28 mouse cellular contexts compared by ENCODE assay signal in the genomic region with DNA sequence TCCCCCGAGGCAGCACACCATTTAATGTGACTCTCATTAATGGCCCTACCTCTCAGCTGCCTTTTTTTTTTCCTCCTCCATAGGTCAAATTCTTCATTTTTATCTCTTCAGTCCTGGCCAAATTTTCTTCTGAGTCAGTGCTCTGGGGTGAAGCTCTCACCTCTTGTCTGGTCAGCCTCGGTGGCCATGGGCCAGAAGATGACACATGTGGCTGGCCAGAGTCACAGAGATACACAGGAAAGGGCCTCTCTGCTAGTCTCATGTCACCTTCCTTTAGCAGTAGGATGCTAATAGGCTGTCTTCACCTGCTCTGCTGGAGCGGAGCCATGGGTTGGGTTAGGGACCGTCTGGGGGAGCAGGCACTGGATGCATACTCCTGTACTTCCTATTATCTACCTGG. TPM values are rescaled to one million over a fixed set of nuclear protein-coding genes. Genes with fewer than 3 reads are reported as not detected.
DNase-seq lines count a peak whose midpoint lies in the region; ATAC-seq and TF ChIP-seq lines count a peak whose summit lies in the region.
"Had no signal": no experiment of that assay in that cellular context is flagged by ENCODE, and none has a peak within 500 bp of the region (broad histone marks: within the 10 kb centered on the region; RNA-seq: fewer than 3 reads in every experiment).

No protein-coding gene starts in this region.

- no peak overlapping the region for H3K9ac ChIP-seq in midbrain, embryonic 11.5 days (ENCODE audit: low read length)
- H3K9ac ChIP-seq in midbrain, embryonic 13.5 days (replicated peaks), result no peak overlapping the region
- H3K9ac ChIP-seq: embryonic facial prominence, embryonic 15.5 days; hindbrain, embryonic 12.5 days had no signal

- TF ChIP-seq CTCF in Patski (IDR thresholded peaks at IDR 0.05), result no peak

- CTCF ChIA-PET in Patski (lab: Charles Lee), result no interaction called here

- in situ Hi-C loops in Patski (cut with MboI; ENCODE audit: low pct_unique_long_range_greater_than_20kb), result no loop called here

- peak; percentile 21 for DNase-seq in midbrain, embryonic 11.5 days (ENCODE audit: low spot score, missing footprints)
- no peak for DNase-seq in Patski (ENCODE audit: low read depth, low spot score)
- peak; percentile 49 for DNase-seq in adrenal gland, postnatal 10 days
- peak; percentile 31 for DNase-seq in brain, adult 2 months (ENCODE audit: low read depth, low spot score)
- no peak for DNase-seq in gastrocnemius, postnatal 25 days
- no peak for DNase-seq in lung, postnatal 36 days
- DNase-seq in embryo, embryonic 11 days, result no peak
- DNase-seq: B cell, adult 2 months; cerebellum, adult 11 months; cerebellum, adult 9-10 months; gastrocnemius, adult 2 months; gastrocnemius, postnatal 36 days; heart, adult 11 months; heart, postnatal 10 days; heart, postnatal 4 days; kidney, adult 11 months had no signal

- no peak overlapping the region for H3K4me2 ChIP-seq in midbrain, embryonic 11.5 days
- no peak overlapping the region for H3K4me2 ChIP-seq in midbrain, embryonic 13.5 days (replicated peaks)
- H3K4me2 ChIP-seq: embryonic facial prominence, embryonic 15.5 days; hindbrain, embryonic 12.5 days had no signal

- H3K27me3 ChIP-seq in midbrain, embryonic 11.5 days (ENCODE audit: control insufficient read depth, insufficient read depth, low read length), result no peaks in the 10 kb centered on the region
- H3K27me3 ChIP-seq in midbrain, embryonic 13.5 days, result no peaks in the 10 kb centered on the region
- H3K27me3 ChIP-seq in Patski, result no peaks in the 10 kb centered on the region
- H3K27me3 ChIP-seq: embryonic facial prominence, embryonic 15.5 days; hindbrain, embryonic 12.5 days had no signal

- no peaks in the 10 kb centered on the region for H3K36me3 ChIP-seq in midbrain, embryonic 11.5 days (ENCODE audit: control insufficient read depth, insufficient read depth, low read length)
- peaks cover 11% of the 10 kb centered on the region; the same call in 1 of the 2 replicates for H3K36me3 ChIP-seq in midbrain, embryonic 13.5 days
- H3K36me3 ChIP-seq: embryonic facial prominence, embryonic 15.5 days; forebrain, embryonic 10.5 days; G1E had no signal

- H3K27ac ChIP-seq in midbrain, embryonic 11.5 days (ENCODE audit: low read depth, low read length), result no peak overlapping the region
- no peak overlapping the region for H3K27ac ChIP-seq in midbrain, embryonic 13.5 days
- H3K27ac ChIP-seq: embryonic facial prominence, embryonic 15.5 days; forebrain, embryonic 10.5 days; gastrocnemius, adult 2 months; hindbrain, embryonic 12.5 days had no signal

- H3K4me1 ChIP-seq in midbrain, embryonic 11.5 days (ENCODE audit: control insufficient read depth, insufficient read depth, low read length), result no peaks in the 10 kb centered on the region
- H3K4me1 ChIP-seq in midbrain, embryonic 13.5 days (replicated peaks), result peaks cover 22% of the 10 kb centered on the region

- WGBS in midbrain, embryonic 11.5 days, result 83% methylated on average over 4 of the region's 4 CpGs
- 88% methylated on average over 4 of the region's 4 CpGs for WGBS in midbrain, embryonic 13.5 days

- no peaks in the 10 kb centered on the region for H3K9me3 ChIP-seq in midbrain, embryonic 11.5 days (ENCODE audit: control insufficient read depth, low read length)
- no peaks in the 10 kb centered on the region for H3K9me3 ChIP-seq in midbrain, embryonic 13.5 days
- H3K9me3 ChIP-seq: embryonic facial prominence, embryonic 15.5 days; forebrain, embryonic 10.5 days; hindbrain, embryonic 12.5 days had no signal

- POLR2A ChIA-PET in Patski (lab: Charles Lee), result no interaction called here

- no peak for ATAC-seq in midbrain, embryonic 11.5 days (ENCODE audit: low FRiP score)
- no peak for ATAC-seq in midbrain, embryonic 13.5 days
- peak; percentile 61 for ATAC-seq in Patski
- ATAC-seq: CD4-positive, CD25-positive, alpha-beta regulatory T cell, adult 4 months; forebrain, embryonic 14.5 days; hindbrain, embryonic 16.5 days; inflammation-experienced regulatory T-cells, adult 6 months had no signal

- H3K4me3 ChIP-seq in midbrain, embryonic 11.5 days (ENCODE audit: low read depth, low read length), result no peak overlapping the region
- H3K4me3 ChIP-seq in midbrain, embryonic 13.5 days (replicated peaks), result no peak overlapping the region
- H3K4me3 ChIP-seq: embryonic facial prominence, embryonic 15.5 days; erythroblast, embryonic 14.5 days; forebrain, embryonic 10.5 days; gastrocnemius, adult 2 months; hindbrain, embryonic 12.5 days had no signal

RNA-seq across cellular contexts. Expression of a gene that starts 11.1 kb away (rescaled TPM):
- 12.2 and 12.7 TPM in 2 replicates for polyA plus RNA-seq in midbrain, embryonic 11.5 days (2014; fragmentation: Nextera tagmentation; extraction: Ambion mirVana)
- polyA plus RNA-seq in midbrain, embryonic 13.5 days (2015; fragmentation: Nextera tagmentation; extraction: Ambion mirVana), result 39.6 and 42.5 TPM in 2 replicates
- polyA plus RNA-seq in Patski (2021), result 5.6 TPM
- total RNA-seq in adrenal gland, postnatal 10 days (2021), result 1 to 10 TPM; 2.0 to 4.8 TPM
- total RNA-seq in gastrocnemius, postnatal 25 days (2021), result under 1 TPM; 0.24 to 0.26 TPM
- polyA plus RNA-seq: CD4-positive, CD25-positive, alpha-beta regulatory T cell, adult 4 months; inflammation-experienced regulatory T-cells, adult 6 months had no signal

RNA-seq across cellular contexts. Expression of a gene that starts 54.3 kb away (rescaled TPM):
- not detected in 2 replicates for polyA plus RNA-seq in midbrain, embryonic 11.5 days (2014; fragmentation: Nextera tagmentation; extraction: Ambion mirVana)
- 0.63 and 1.1 TPM in 2 replicates for polyA plus RNA-seq in midbrain, embryonic 13.5 days (2015; fragmentation: Nextera tagmentation; extraction: Ambion mirVana)
- polyA plus RNA-seq in Patski (2021), result not detected
- under 1 TPM in 1 of 2 experiments, not detected in 1; 0.39 TPM for total RNA-seq in adrenal gland, postnatal 10 days (2021)
- total RNA-seq in gastrocnemius, postnatal 25 days (2021), result not detected
- total RNA-seq: gastrocnemius, adult 2 months; gastrocnemius, postnatal 36 days; heart, postnatal 10 days; heart, postnatal 4 days had no signal
- polyA plus RNA-seq: CD4-positive, CD25-positive, alpha-beta regulatory T cell, adult 4 months; embryonic facial prominence, embryonic 11.5 days; erythroblast, embryonic 14.5 days; forebrain, embryonic 10.5 days; forebrain, embryonic 14.5 days; G1E; heart, embryonic 14.5 days; inflammation-experienced regulatory T-cells, adult 6 months had no signal

RNA-seq across cellular contexts. Expression of a gene that starts 58.8 kb away (rescaled TPM):
- 4.9 and 6.2 TPM in 2 replicates for polyA plus RNA-seq in midbrain, embryonic 11.5 days (2014; fragmentation: Nextera tagmentation; extraction: Ambion mirVana)
- 14.8 and 19.7 TPM in 2 replicates for polyA plus RNA-seq in midbrain, embryonic 13.5 days (2015; fragmentation: Nextera tagmentation; extraction: Ambion mirVana)
- 16.3 TPM for polyA plus RNA-seq in Patski (2021)
- total RNA-seq in adrenal gland, postnatal 10 days (2021), result 10 to 100 TPM in 1 of 2 experiments, 1 to 10 TPM in 1; 7.1 to 12.5 TPM
- under 1 TPM; 0.46 to 0.54 TPM for total RNA-seq in gastrocnemius, postnatal 25 days (2021)
- polyA plus RNA-seq: erythroblast, embryonic 14.5 days; G1E had no signal

Comparison
In these comparisons a context has a peak if more than half of its experiments do, and no peak if none do; other contexts are left out.
1. DNase-seq: peak in midbrain, embryonic 11.5 days (single experiment), adrenal gland, postnatal 10 days (single experiment) and brain, adult 2 months (single experiment); none in Patski (single experiment), gastrocnemius, postnatal 25 days (single experiment), lung, postnatal 36 days (single experiment) and embryo, embryonic 11 days (single experiment).